Mouse (Mus musculus) megakaryocyte, adult 5-6 weeks (primary cell): Measurements from ENCODE around the gene Ptges2. TPM values are rescaled to one million over a fixed set of nuclear protein-coding genes. Genes with fewer than 3 reads are reported as not detected.
"Not testable (repeated sequence)": the region's sequence is repeated elsewhere in the genome, so short reads cannot be mapped to it uniquely, and the experiment has no call there.

ENCODE experiments used
- ATAC-seq: 2 replicates; pipeline ENCODE4 v1.8.0; 2016; ENCODE audit warnings: mild to moderate bottlenecking, inconsistent platforms; ENCODE audit not compliant: poor library complexity, severe bottlenecking
- total RNA-seq, 2 experiments: library from RNA; stranded (forward) in 1 of 2; stranded (reverse) in 1 of 2; fragments of 153-499, 151-499 nt in 1 of 2; fragments of 221-1000, 200-1000 nt in 1 of 2; gene quantifications; 2 replicates each; pipeline versions ENCODE4 v1.2.3 to v1.2.4; 2015 to 2017

The Ptges2 gene
- total RNA-seq (2015) (5.0 and 6.7 TPM in 2 replicates), total RNA-seq (2017) (7.2 and 8.8 TPM in 2 replicates)

GRCm38 (mm10) chr2:32395484-32395945, at the start of gene Ptges2:
Gene Ptges2, plus strand, starts transcription at chr2:32395896.
- ATAC-seq: peak; percentile 80

GRCm38 (mm10) chr2:32347019-32347418, 48.7 kb upstream of the Ptges2 start:
- no peak for ATAC-seq

GRCm38 (mm10) chr2:32348311-32348710, 47.4 kb upstream of the Ptges2 start:
- ATAC-seq: no peak

- no peak for ATAC-seq
These were observed 46.0 kb upstream of the Ptges2 start for GRCm38 (mm10) chr2:32349625-32350255.

- no peak for ATAC-seq
These were observed 45.1 kb upstream of the Ptges2 start for GRCm38 (mm10) chr2:32350471-32351051.

- no peak for ATAC-seq
These were observed 44.2 kb upstream of the Ptges2 start for GRCm38 (mm10) chr2:32351471-32351961.

GRCm38 (mm10) chr2:32352151-32353006, 43.3 kb upstream of the Ptges2 start, which contains the start of gene Ciz1:
Gene Ciz1, plus strand, starts transcription at chr2:32352327.
- no peak for ATAC-seq

GRCm38 (mm10) chr2:32353007-32353542, 42.6 kb upstream of the Ptges2 start, which contains the start of gene Dnm1:
Gene Dnm1, minus strand, starts transcription at chr2:32353338.
- peak; percentile 95 for ATAC-seq

- no peak for ATAC-seq
These were observed 41.9 kb upstream of the Ptges2 start for GRCm38 (mm10) chr2:32353836-32354235.

GRCm38 (mm10) chr2:32354336-32354895, 41.3 kb upstream of the Ptges2 start:
- ATAC-seq: no peak

- ATAC-seq: no peak
These were observed 39.5 kb upstream of the Ptges2 start for GRCm38 (mm10) chr2:32356216-32356615.

GRCm38 (mm10) chr2:32357710-32358109, 38.0 kb upstream of the Ptges2 start:
- ATAC-seq: no peak

GRCm38 (mm10) chr2:32358381-32358780, 37.3 kb upstream of the Ptges2 start:
- no peak for ATAC-seq

- ATAC-seq: no peak
These were observed 35.0 kb upstream of the Ptges2 start for GRCm38 (mm10) chr2:32360741-32361140.

- ATAC-seq: peak; percentile 60
These were observed 34.3 kb upstream of the Ptges2 start for GRCm38 (mm10) chr2:32361437-32361836.

- ATAC-seq: not testable (repeated sequence)
These were observed 33.4 kb upstream of the Ptges2 start for GRCm38 (mm10) chr2:32362274-32362673.

- ATAC-seq: peak; percentile 87
These were observed 32.8 kb upstream of the Ptges2 start for GRCm38 (mm10) chr2:32362817-32363340.

- ATAC-seq: peak; percentile 26
These were observed 32.2 kb upstream of the Ptges2 start for GRCm38 (mm10) chr2:32363376-32364106.

GRCm38 (mm10) chr2:32364121-32364520, 31.6 kb upstream of the Ptges2 start:
- ATAC-seq: no peak

- ATAC-seq: no peak
These were observed 28.4 kb upstream of the Ptges2 start for GRCm38 (mm10) chr2:32367315-32367714.
